Mouse (Mus musculus) c-Kit-positive CD71-positive TER-119-negative erythroid progenitor cells, embryonic 14.5 days (primary cell): ENCODE data around the gene Kcna10.

Source experiments
- DNase-seq: peaks from one replicate; pipeline ENCODE4 v3.0.0-alpha.2; 2013; ENCODE audit warnings: low read depth

The Kcna10 gene

DNA sequence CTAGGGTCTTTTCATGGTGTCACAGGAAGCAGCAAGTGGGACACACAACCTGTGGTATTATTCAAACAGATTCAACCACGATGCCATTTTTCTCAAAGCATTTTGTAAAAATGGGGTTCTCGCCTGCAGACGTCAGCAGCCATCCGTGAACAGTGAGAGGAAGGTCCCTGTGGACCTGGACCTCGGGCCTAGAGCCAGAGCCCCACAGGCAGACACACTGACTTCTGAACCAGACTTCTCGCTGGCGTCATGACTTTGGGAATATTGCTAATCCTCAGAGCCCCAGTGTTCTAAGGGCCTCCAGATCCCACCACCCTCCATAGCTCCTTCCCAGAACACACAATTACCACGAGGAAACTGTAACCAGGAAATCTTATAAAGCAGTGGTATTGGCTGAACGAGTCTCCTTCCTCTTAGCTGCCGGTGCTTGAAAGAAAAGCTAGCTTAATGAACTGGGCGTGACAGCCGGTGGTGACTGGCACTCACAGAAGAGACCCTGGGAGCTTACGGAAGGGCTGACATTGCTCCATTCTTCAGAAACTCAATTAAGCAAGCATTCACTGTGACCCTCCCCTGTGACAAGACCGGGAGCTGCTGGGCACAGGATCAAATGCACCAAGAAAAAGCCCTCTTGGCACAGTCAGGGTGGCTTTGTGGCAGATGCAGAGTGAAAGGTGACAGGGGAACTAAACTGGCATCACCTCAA is 58.7 kb downstream of the Kcna10 start:
- no peak for DNase-seq
